Mouse (Mus musculus) left cerebral cortex, adult 8-10 months (tissue): ENCODE results near the gene Olfr506. TPM values are rescaled to one million over a fixed set of nuclear protein-coding genes. Genes with fewer than 3 reads are reported as not detected.
"Not testable (repeated sequence)": the region's sequence is repeated elsewhere in the genome, so short reads cannot be mapped to it uniquely, and the experiment has no call there.

ENCODE experiments used
- DNase-seq, 2 experiments: peaks; one replicate each; pipeline ENCODE4 v3.0.0; 2022; ENCODE audit warnings: low spot score in 2 of 2
- total RNA-seq, 4 experiments: library from RNA; stranded (reverse); gene quantifications; 2 replicates each; pipeline ENCODE4 v1.2.4; 2022

Olfr506 gene
- not detected for total RNA-seq

DNA sequence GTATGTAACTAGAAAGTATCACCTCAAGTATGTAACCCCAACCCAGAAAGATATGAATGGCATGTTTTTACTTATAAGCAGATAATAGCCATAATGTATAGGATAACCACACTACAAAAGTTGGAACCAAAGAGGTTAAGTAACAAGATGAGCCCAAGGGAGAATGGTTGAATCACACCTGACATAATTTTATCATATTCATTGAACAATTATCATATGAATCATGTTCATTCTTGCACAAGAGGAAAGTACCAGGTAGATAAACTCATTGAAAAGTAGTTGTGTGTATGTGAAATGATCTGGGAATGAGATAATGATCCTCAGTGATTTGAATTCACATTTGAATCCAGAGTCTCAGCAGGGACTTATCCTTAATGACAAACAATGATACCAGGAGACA lies at the start of gene Olfr506:
Gene Olfr506 (plus strand): TSS at position 301 of the 400 bp plus-strand sequence.
- DNase-seq, result no peak

DNA sequence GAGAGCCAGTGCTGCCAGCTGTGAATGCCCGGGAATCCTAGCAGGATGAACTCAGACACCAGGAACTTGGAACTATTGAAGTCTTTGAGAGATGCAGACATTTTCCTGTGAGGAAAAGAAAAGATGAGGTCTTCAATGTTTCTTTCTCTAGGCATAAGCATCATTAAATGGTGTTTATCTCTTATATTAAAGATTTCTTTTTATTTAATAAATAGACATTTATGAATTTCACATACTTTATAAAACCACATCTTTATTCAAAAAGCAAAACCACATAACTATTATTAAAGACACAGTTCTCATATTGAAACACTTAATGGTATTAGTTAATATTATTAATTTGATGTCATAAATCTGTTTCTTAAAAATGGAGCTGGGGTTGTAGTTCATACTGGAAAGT lies 44.9 kb upstream of the Olfr506 start, which contains the start of gene Olfr504:
Gene Olfr504 (minus strand): TSS at position 101 of the 400 bp plus-strand sequence.
- DNase-seq, result no peak

DNA sequence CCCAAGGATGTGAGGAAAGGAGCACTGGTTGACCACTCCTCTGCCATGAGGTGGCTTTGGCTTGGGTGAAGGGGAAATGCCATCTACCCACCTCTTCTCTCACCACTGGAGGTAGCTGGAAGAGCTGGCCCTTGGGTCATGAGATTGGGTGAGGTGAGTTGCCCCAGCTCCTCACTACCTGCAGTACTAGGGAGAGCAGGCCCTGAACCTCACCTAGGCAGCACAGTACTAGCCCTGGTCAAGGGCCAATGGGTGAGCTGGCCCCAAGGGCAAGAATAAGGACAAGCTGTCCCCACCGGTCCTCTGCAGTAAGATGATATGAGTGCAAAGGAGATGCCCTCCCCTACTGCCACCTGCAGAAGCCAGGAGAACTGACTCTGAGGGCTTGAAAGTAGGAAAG lies 20.8 kb upstream of the Olfr506 start:
- DNase-seq, result no peak

DNA sequence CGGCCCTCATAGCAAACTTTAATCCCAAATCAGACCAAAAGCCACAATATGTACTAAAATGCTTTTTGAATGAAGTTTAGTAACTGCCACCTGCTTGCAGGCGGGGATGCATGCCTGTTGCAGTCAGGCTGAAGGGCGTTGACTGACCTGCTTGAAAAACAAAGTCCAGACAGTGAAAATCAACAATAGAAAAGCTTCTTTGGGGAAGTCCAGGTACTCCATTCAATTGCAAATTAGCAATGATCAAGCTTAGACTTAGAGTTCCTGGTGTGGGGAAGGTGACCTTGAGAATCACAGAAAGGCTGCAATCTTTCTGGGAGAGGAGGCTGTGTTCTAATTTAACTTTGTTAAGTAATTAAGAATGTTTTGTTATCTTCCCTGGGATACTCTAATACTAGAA lies 8.7 kb upstream of the Olfr506 start:
- not testable (repeated sequence) for DNase-seq

DNA sequence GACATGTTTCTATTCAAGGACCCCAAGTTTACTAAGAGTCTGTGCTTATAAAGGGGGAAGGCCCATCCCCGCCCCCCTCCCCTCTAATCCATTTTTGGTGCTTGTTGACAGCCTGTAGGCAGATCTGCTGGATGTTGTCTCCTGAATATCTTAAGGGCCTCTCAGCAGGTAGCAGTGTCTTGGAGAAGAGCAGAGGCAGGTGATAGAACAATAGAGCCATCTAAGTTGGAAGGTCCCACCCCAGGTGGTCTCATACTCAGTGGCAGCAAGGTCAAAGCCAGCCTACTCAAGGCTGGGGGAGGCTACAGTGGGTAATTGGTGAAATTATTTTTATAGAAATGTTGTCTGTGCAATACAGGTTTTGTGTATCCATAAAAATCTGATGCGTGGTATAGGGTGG lies 3.5 kb downstream of the Olfr506 start:
- no peak for DNase-seq

DNA sequence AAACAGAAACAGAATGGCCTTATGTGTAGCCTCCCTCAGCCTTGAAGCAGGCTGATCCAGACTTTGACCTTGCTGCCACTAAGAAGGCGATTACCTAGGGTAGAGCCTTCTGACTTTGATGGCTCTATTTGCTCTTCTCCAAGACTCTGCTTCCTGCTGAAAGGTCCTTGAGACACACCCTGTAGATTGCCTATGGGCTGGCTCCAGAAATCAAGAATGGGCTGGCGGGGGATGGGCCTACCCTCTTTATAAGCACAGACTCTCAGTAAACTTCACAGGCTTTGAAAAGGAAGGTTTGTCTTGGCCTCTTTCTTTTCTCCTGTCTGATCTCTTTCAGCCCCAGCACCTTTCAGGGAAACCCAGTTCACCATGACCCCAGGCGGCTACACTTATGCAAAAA lies 6.2 kb downstream of the Olfr506 start:
- DNase-seq, result not testable (repeated sequence)

DNA sequence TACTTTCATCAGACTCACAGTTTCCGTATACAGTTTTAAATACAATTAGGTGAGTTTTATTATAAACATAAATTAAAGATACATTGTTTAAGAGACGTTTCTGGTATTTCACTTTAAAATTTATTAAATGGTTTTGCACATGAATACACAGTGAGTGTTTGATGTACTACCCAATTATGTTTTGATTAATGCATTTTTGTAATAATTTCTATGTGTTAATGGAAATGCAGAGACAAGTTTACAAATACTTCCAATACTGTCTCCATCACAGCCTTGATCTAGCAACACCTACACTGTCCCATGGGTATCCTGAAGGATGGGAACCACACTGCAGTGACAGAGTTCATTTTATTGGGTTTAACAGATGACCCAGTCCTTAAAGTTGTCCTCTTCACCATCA lies 10.9 kb downstream of the Olfr506 start, which contains the start of gene Olfr507:
Gene Olfr507 (plus strand): TSS at position 301 of the 400 bp plus-strand sequence.
- no peak for DNase-seq

DNA sequence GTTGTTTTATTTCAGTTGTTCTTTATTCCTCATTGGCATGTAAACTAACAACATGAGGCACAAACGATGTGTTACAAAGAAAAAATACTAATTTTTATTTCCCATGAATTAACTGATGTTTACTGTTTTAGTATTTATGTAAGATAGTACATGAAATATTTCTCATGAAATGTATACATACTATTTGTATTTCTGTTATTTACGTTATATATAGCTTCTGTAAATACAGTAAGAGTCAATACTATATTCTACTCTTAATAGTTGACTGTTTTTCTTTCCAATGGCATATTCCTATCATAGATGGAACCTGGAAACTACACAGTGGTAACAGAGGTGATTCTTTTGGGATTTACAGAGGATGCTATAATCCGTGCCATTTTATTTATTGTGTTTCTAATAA lies 19.1 kb downstream of the Olfr506 start, which contains the start of gene Olfr508:
Gene Olfr508 (plus strand): TSS at position 301 of the 400 bp plus-strand sequence.
- no peak for DNase-seq

DNA sequence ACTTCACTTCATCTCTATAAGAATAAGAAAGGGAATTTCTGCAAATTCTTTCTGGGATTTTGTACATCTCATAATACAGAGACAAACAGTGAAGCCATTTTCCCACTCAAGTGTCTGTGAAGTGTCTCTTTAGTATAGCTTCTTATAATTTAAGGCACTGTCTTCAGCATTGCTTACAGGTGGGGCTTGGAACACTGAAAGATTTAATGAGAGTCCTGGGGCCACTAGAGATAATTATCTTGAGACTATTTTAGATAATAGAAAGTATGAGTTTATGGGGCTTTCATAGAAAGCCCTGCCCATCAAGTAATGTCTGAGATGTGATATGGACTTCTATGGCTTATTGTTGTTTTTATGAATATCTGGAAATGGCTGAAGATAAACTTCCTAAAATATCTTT lies 41.2 kb downstream of the Olfr506 start, which contains the start of gene Olfr509:
Gene Olfr509 (minus strand): TSS at position 101 of the 400 bp plus-strand sequence.
- no peak for DNase-seq

DNA sequence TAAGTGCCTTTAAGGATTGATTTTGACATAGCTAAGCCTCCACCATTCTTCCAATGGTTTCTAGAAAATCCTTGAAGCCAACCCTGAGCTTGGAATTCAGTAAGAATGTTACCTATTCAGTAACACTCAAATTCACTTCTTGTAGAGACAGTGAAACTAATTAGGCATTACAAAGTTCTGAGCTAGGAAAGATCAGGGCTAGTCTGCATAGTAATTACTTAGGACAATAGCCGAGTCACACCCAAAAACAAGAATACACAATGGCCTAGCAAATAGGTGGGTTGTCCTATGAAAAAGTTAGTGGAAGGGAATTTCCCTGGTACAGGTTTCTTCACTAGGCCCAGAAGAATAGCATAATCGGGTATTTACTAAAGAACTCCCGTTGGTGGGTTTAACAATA lies 51.8 kb downstream of the Olfr506 start:
- DNase-seq, result no peak

Other genes starting within 250 kb of the Olfr506 start
- not detected for gene Olfr494, start 245.5 kb upstream of the Olfr506 start, total RNA-seq
- not detected for gene Olfr495, start 217.6 kb upstream of the Olfr506 start, total RNA-seq
- gene Olfr497, start 190.4 kb upstream of the Olfr506 start, total RNA-seq, result not detected
- gene Olfr498, start 145.5 kb upstream of the Olfr506 start, total RNA-seq, result not detected
- gene Olfr502, start 85.7 kb upstream of the Olfr506 start, total RNA-seq, result not detected
- not detected for gene Olfr503, start 66.3 kb upstream of the Olfr506 start, total RNA-seq
- not detected for gene Olfr504, start 45.0 kb upstream of the Olfr506 start, total RNA-seq
- gene Olfr507, start 11.0 kb downstream of the Olfr506 start, total RNA-seq, result not detected
- not detected for gene Olfr508, start 19.2 kb downstream of the Olfr506 start, total RNA-seq
- not detected for gene Olfr509, start 41.1 kb downstream of the Olfr506 start, total RNA-seq
- gene Olfr510, start 55.6 kb downstream of the Olfr506 start, total RNA-seq, result not detected
- not detected for gene Olfr512, start 102.5 kb downstream of the Olfr506 start, total RNA-seq
- gene Olfr513, start 140.2 kb downstream of the Olfr506 start, total RNA-seq, result not detected
- not detected for gene Olfr514, start 215.2 kb downstream of the Olfr506 start, total RNA-seq
- gene Olfr516, start 239.7 kb downstream of the Olfr506 start, total RNA-seq, result not detected